In genomic region chr9:21012368-21012767, GRCm38 (mm10) we compare ENCODE assay signal across 15 mouse cellular contexts. TPM values are rescaled to one million over a fixed set of nuclear protein-coding genes. Genes with fewer than 3 reads are reported as not detected.
A peak's percentile ranks its signal among the peaks of the same experiment; 100 is the strongest.
DNase-seq lines count a peak whose midpoint lies in the region; ATAC-seq and TF ChIP-seq lines count a peak whose summit lies in the region.
"Had no signal": no experiment of that assay in that cellular context is flagged by ENCODE, and none has a peak within 500 bp of the region (broad histone marks: within the 10 kb centered on the region; RNA-seq: fewer than 3 reads in every experiment).

No protein-coding gene starts in this region.

- no peak for TF ChIP-seq EP300 in lung, postnatal 0 days (IDR thresholded peaks at IDR 0.05)
- TF ChIP-seq EP300 in stomach, postnatal 0 days (optimal IDR thresholded peaks at IDR 0.05): no peak

- DNase-seq in heart, adult 9 months (ENCODE audit: low spot score in 2 of 2): no peak
- DNase-seq in lung, postnatal 0 days (ENCODE audit: low spot score): no peak
- DNase-seq in lung, postnatal 14 days: no peak
- DNase-seq in stomach, postnatal 0 days (ENCODE audit: low spot score): no peak
- no peak for DNase-seq in layer of hippocampus, postnatal 25 days (ENCODE audit: extremely low spot score in 1 of 2, low spot score in 1 of 2)
- no peak for DNase-seq in spleen, adult 18-20 months
- DNase-seq: layer of hippocampus, adult 9-11 months; right cerebral cortex, adult 18-20 months had no signal

- no peaks in the 10 kb centered on the region for H3K9me3 ChIP-seq in heart, embryonic 16.5 days (replicated peaks; ENCODE audit: control insufficient read depth, low read length)
- H3K9me3 ChIP-seq in lung, postnatal 0 days (ENCODE audit: low read length): no peaks in the 10 kb centered on the region
- no peaks in the 10 kb centered on the region for H3K9me3 ChIP-seq in intestine, embryonic 16.5 days (ENCODE audit: control insufficient read depth, low read length)
- no peaks in the 10 kb centered on the region for H3K9me3 ChIP-seq in stomach, postnatal 0 days (ENCODE audit: control insufficient read depth, low read length)
- H3K9me3 ChIP-seq: hindbrain, embryonic 12.5 days; limb, embryonic 12.5 days; midbrain, embryonic 13.5 days had no signal

- peaks cover 18% of the 10 kb centered on the region for H3K27me3 ChIP-seq in heart, embryonic 16.5 days (ENCODE audit: control insufficient read depth, insufficient read depth, low read length)
- H3K27me3 ChIP-seq in lung, postnatal 0 days (replicated peaks; ENCODE audit: insufficient read depth, low read length): no peaks in the 10 kb centered on the region
- peaks cover 7% of the 10 kb centered on the region; the same call in 1 of the 2 replicates for H3K27me3 ChIP-seq in intestine, embryonic 16.5 days (replicated peaks; ENCODE audit: control insufficient read depth, insufficient read depth, low read length)
- no peaks in the 10 kb centered on the region for H3K27me3 ChIP-seq in stomach, postnatal 0 days (ENCODE audit: control insufficient read depth, insufficient read depth, low read length)

- ATAC-seq in heart, embryonic 16.5 days (replicated peaks; ENCODE audit: extremely low read depth, insufficient read depth, low FRiP score): no peak
- no peak for ATAC-seq in lung, postnatal 0 days
- ATAC-seq in intestine, embryonic 16.5 days: no peak
- no peak for ATAC-seq in stomach, postnatal 0 days (ENCODE audit: low FRiP score, low TSS enrichment)
- ATAC-seq: midbrain, embryonic 13.5 days had no signal

- H3K4me3 ChIP-seq in heart, embryonic 16.5 days (ENCODE audit: low read length): no peak overlapping the region
- H3K4me3 ChIP-seq in lung, postnatal 0 days (ENCODE audit: low read depth, low read length): no peak overlapping the region
- no peak overlapping the region for H3K4me3 ChIP-seq in intestine, embryonic 16.5 days (ENCODE audit: low read length)
- H3K4me3 ChIP-seq in stomach, postnatal 0 days (ENCODE audit: low read depth, low read length): no peak overlapping the region
- H3K4me3 ChIP-seq: erythroblast, embryonic 14.5 days; hindbrain, embryonic 12.5 days; limb, embryonic 12.5 days; midbrain, embryonic 13.5 days had no signal

- no peak overlapping the region for H3K4me2 ChIP-seq in heart, embryonic 16.5 days (ENCODE audit: low read depth, low read length)
- no peak overlapping the region for H3K4me2 ChIP-seq in lung, postnatal 0 days (replicated peaks; ENCODE audit: low read depth, low read length)
- H3K4me2 ChIP-seq in intestine, embryonic 16.5 days (ENCODE audit: low read depth, low read length): no peak overlapping the region
- H3K4me2 ChIP-seq in stomach, postnatal 0 days (replicated peaks; ENCODE audit: low read depth): no peak overlapping the region
- H3K4me2 ChIP-seq: hindbrain, embryonic 12.5 days; limb, embryonic 12.5 days; midbrain, embryonic 13.5 days had no signal

- H3K36me3 ChIP-seq in heart, embryonic 16.5 days (ENCODE audit: control insufficient read depth, insufficient read depth): peaks cover 8% of the 10 kb centered on the region
- 0 out of 2 replicates have a peak, but pooled peaks cover 6% of the 10 kb centered on the region for H3K36me3 ChIP-seq in lung, postnatal 0 days (ENCODE audit: insufficient read depth, low read length)
- H3K36me3 ChIP-seq in intestine, embryonic 16.5 days (ENCODE audit: control insufficient read depth, insufficient read depth, low read length): peaks cover 9% of the 10 kb centered on the region
- peaks cover 5% of the 10 kb centered on the region for H3K36me3 ChIP-seq in stomach, postnatal 0 days (ENCODE audit: control insufficient read depth, insufficient read depth, low read length)

- 30% methylated on average over 1 of the region's 1 CpGs for WGBS in heart, embryonic 16.5 days
- WGBS in lung, postnatal 0 days: 32% methylated on average over 1 of the region's 1 CpGs
- WGBS in intestine, embryonic 16.5 days: 56% methylated on average over 1 of the region's 1 CpGs
- 40% methylated on average over 1 of the region's 1 CpGs for WGBS in stomach, postnatal 0 days

- H3K27ac ChIP-seq in heart, embryonic 16.5 days (ENCODE audit: low read length): peak overlapping the region; percentile 58
- peak overlapping the region; percentile 71 for H3K27ac ChIP-seq in lung, postnatal 0 days (ENCODE audit: low read length)
- H3K27ac ChIP-seq in intestine, embryonic 16.5 days (ENCODE audit: low read length): peak overlapping the region; percentile 54; the same call in 1 of the 2 replicates
- H3K27ac ChIP-seq in stomach, postnatal 0 days (replicated peaks): peak overlapping the region; percentile 56; the same call in 1 of the 2 replicates
- H3K27ac ChIP-seq: hindbrain, embryonic 12.5 days; limb, embryonic 12.5 days; midbrain, embryonic 13.5 days had no signal

- no peak overlapping the region for H3K9ac ChIP-seq in heart, embryonic 16.5 days (ENCODE audit: low read length)
- no peak overlapping the region for H3K9ac ChIP-seq in lung, postnatal 0 days (replicated peaks; ENCODE audit: low read depth)
- no peak overlapping the region for H3K9ac ChIP-seq in intestine, embryonic 16.5 days (ENCODE audit: low read depth, low read length)
- no peak overlapping the region for H3K9ac ChIP-seq in stomach, postnatal 0 days (ENCODE audit: low read length)
- H3K9ac ChIP-seq: hindbrain, embryonic 12.5 days; limb, embryonic 12.5 days; midbrain, embryonic 13.5 days had no signal

- TF ChIP-seq CTCF in lung, postnatal 0 days (IDR thresholded peaks at IDR 0.05): peak; percentile 51
- peak; percentile 47 for TF ChIP-seq CTCF in stomach, postnatal 0 days (IDR thresholded peaks at IDR 0.05; ENCODE audit: low read depth)

- H3K4me1 ChIP-seq in heart, embryonic 16.5 days (ENCODE audit: control insufficient read depth, insufficient read depth, low read length): peaks cover 13% of the 10 kb centered on the region
- H3K4me1 ChIP-seq in lung, postnatal 0 days (ENCODE audit: insufficient read depth, low read depth, low read length): peaks cover 17% of the 10 kb centered on the region
- peaks cover 24% of the 10 kb centered on the region for H3K4me1 ChIP-seq in intestine, embryonic 16.5 days (ENCODE audit: control insufficient read depth, insufficient read depth, low read length)
- H3K4me1 ChIP-seq in stomach, postnatal 0 days (replicated peaks; ENCODE audit: control insufficient read depth, insufficient read depth): no peaks in the 10 kb centered on the region

RNA-seq across cellular contexts. Expression of gene Icam1, which starts 3.4 kb away (rescaled TPM):
- 23.8 and 29.6 TPM in 2 replicates for polyA plus RNA-seq in heart, embryonic 16.5 days (2015; fragmentation: Nextera tagmentation; extraction: Ambion mirVana)
- polyA plus RNA-seq in lung, postnatal 0 days (2015; fragmentation: Nextera tagmentation; extraction: Ambion mirVana): 236 and 352 TPM in 2 replicates
- polyA plus RNA-seq in intestine, embryonic 16.5 days (2015; fragmentation: Nextera tagmentation; extraction: Ambion mirVana): 12.7 and 13.7 TPM in 2 replicates
- 9.5 and 11.9 TPM in 2 replicates for polyA plus RNA-seq in stomach, postnatal 0 days (2015; fragmentation: Nextera tagmentation; extraction: Ambion mirVana)
- total RNA-seq in layer of hippocampus, postnatal 25 days (2021): 1 to 10 TPM; 2.1 to 2.7 TPM

RNA-seq across cellular contexts. Expression of gene Mrpl4, which starts 9.8 kb away (rescaled TPM):
- 170 and 173 TPM in 2 replicates for polyA plus RNA-seq in heart, embryonic 16.5 days (2015; fragmentation: Nextera tagmentation; extraction: Ambion mirVana)
- polyA plus RNA-seq in lung, postnatal 0 days (2015; fragmentation: Nextera tagmentation; extraction: Ambion mirVana): 112 and 125 TPM in 2 replicates
- polyA plus RNA-seq in intestine, embryonic 16.5 days (2015; fragmentation: Nextera tagmentation; extraction: Ambion mirVana): 165 and 181 TPM in 2 replicates
- 87.3 and 90.2 TPM in 2 replicates for polyA plus RNA-seq in stomach, postnatal 0 days (2015; fragmentation: Nextera tagmentation; extraction: Ambion mirVana)
- 10 to 100 TPM; 60.1 to 62.4 TPM for total RNA-seq in layer of hippocampus, postnatal 25 days (2021)

RNA-seq across cellular contexts. Expression of gene Icam4, which starts 16.8 kb away (rescaled TPM):
- 2.0 and 3.0 TPM in 2 replicates for polyA plus RNA-seq in heart, embryonic 16.5 days (2015; fragmentation: Nextera tagmentation; extraction: Ambion mirVana)
- 3.3 and 3.8 TPM in 2 replicates for polyA plus RNA-seq in lung, postnatal 0 days (2015; fragmentation: Nextera tagmentation; extraction: Ambion mirVana)
- polyA plus RNA-seq in intestine, embryonic 16.5 days (2015; fragmentation: Nextera tagmentation; extraction: Ambion mirVana): 1.8 and 5.4 TPM in 2 replicates
- polyA plus RNA-seq in stomach, postnatal 0 days (2015; fragmentation: Nextera tagmentation; extraction: Ambion mirVana): 0.50 and 0.81 TPM in 2 replicates
- total RNA-seq in layer of hippocampus, postnatal 25 days (2021): under 1 TPM; 0.84 to 0.87 TPM

RNA-seq across cellular contexts. Expression of gene Icam5, which starts 19.5 kb away (rescaled TPM):
- polyA plus RNA-seq in heart, embryonic 16.5 days (2015; fragmentation: Nextera tagmentation; extraction: Ambion mirVana): 0.08 TPM in 1 of 2 replicates, not detected in the other
- polyA plus RNA-seq in lung, postnatal 0 days (2015; fragmentation: Nextera tagmentation; extraction: Ambion mirVana): 0.18 and 0.27 TPM in 2 replicates
- 0.09 and 0.10 TPM in 2 replicates for polyA plus RNA-seq in intestine, embryonic 16.5 days (2015; fragmentation: Nextera tagmentation; extraction: Ambion mirVana)
- 0.15 and 0.27 TPM in 2 replicates for polyA plus RNA-seq in stomach, postnatal 0 days (2015; fragmentation: Nextera tagmentation; extraction: Ambion mirVana)
- total RNA-seq in layer of hippocampus, postnatal 25 days (2021): 100 to 1,000 TPM; 389 to 394 TPM
- total RNA-seq: common myeloid progenitor, adult 5-6 weeks had no signal
- polyA plus RNA-seq: limb, embryonic 12.5 days had no signal

RNA-seq across cellular contexts. Expression of gene S1pr2, which starts 35.8 kb away (rescaled TPM):
- polyA plus RNA-seq in heart, embryonic 16.5 days (2015; fragmentation: Nextera tagmentation; extraction: Ambion mirVana): 18.2 and 23.7 TPM in 2 replicates
- 60.8 and 62.3 TPM in 2 replicates for polyA plus RNA-seq in lung, postnatal 0 days (2015; fragmentation: Nextera tagmentation; extraction: Ambion mirVana)
- polyA plus RNA-seq in intestine, embryonic 16.5 days (2015; fragmentation: Nextera tagmentation; extraction: Ambion mirVana): 24.3 and 24.4 TPM in 2 replicates
- polyA plus RNA-seq in stomach, postnatal 0 days (2015; fragmentation: Nextera tagmentation; extraction: Ambion mirVana): 16.3 and 19.4 TPM in 2 replicates
- 1 to 10 TPM; 2.5 to 3.6 TPM for total RNA-seq in layer of hippocampus, postnatal 25 days (2021)
